ENCODE assay signal across 16 mouse cellular contexts in the genomic region with DNA sequence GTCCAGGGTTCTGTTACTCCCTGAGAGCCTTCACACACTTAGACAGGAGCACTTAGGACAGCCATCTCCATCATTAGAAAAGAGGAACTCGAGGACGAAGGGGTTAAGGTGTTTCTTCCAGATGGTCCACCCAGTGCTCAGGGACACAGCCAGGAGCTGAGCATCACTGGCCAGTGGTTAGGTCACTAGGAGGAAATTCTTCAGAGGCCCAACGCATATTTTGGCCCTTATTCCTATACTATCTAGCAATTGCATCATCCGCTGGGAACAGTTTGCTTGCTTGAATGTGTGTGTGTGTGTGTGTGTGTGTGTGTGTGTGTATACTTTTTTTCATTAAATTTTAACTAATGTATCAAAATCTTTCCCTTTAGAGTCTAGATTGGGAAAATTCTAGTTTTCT. TPM values are rescaled to one million over a fixed set of nuclear protein-coding genes. Genes with fewer than 3 reads are reported as not detected.
DNase-seq lines count a peak whose midpoint lies in the region; ATAC-seq and TF ChIP-seq lines count a peak whose summit lies in the region.
"Had no signal": no experiment of that assay in that cellular context is flagged by ENCODE, and none has a peak within 500 bp of the region (broad histone marks: within the 10 kb centered on the region; RNA-seq: fewer than 3 reads in every experiment).

No protein-coding gene starts in this region.

- peak; percentile 44 for DNase-seq in lung, embryonic 14.5 days
- no peak for DNase-seq in lung, adult 2 months
- DNase-seq in NIH3T3 (ENCODE audit: low read depth) = peak; percentile 84
- no peak for DNase-seq in adrenal gland, adult (ENCODE audit: inconsistent age in 2 of 2, low spot score in 1 of 2)
- no peak for DNase-seq in layer of hippocampus, postnatal 10 days (ENCODE audit: low spot score in 2 of 2)
- DNase-seq: cerebellum, adult 18-20 months; kidney, adult 11 months; kidney, postnatal 10 days had no signal

- H3K4me3 ChIP-seq in lung, embryonic 14.5 days (ENCODE audit: low read depth, low read length) = no peak overlapping the region
- H3K4me3 ChIP-seq in lung, adult 2 months (replicated peaks; ENCODE audit: extremely low read depth, low read depth, low read length) = no peak overlapping the region
- no peak overlapping the region for H3K4me3 ChIP-seq in heart, embryonic 16.5 days (ENCODE audit: low read length)
- no peak overlapping the region for H3K4me3 ChIP-seq in myocyte
- H3K4me3 ChIP-seq: embryonic facial prominence, embryonic 13.5 days; forebrain, embryonic 10.5 days; limb, embryonic 13.5 days; midbrain, embryonic 12.5 days had no signal

- no peaks in the 10 kb centered on the region for H3K27me3 ChIP-seq in lung, embryonic 14.5 days (ENCODE audit: insufficient read depth, low read length)
- no peaks in the 10 kb centered on the region for H3K27me3 ChIP-seq in heart, embryonic 16.5 days (ENCODE audit: control insufficient read depth, insufficient read depth, low read length)
- H3K27me3 ChIP-seq in myocyte (ENCODE audit: control insufficient read depth, insufficient read depth, insufficient read length) = no peaks in the 10 kb centered on the region
- H3K27me3 ChIP-seq: embryonic facial prominence, embryonic 13.5 days; midbrain, embryonic 12.5 days; Patski had no signal

- H3K27ac ChIP-seq in lung, embryonic 14.5 days (ENCODE audit: low read depth) = no peak overlapping the region
- no peak overlapping the region; the same call in 1 of the 2 replicates for H3K27ac ChIP-seq in heart, embryonic 16.5 days (ENCODE audit: low read length)
- H3K27ac ChIP-seq: embryonic facial prominence, embryonic 13.5 days; forebrain, embryonic 10.5 days; limb, embryonic 13.5 days; midbrain, embryonic 12.5 days had no signal

- ATAC-seq in lung, embryonic 14.5 days (ENCODE audit: insufficient read depth) = 0 out of 2 replicates have a peak, but pooled peaks have one; percentile 33
- ATAC-seq in heart, embryonic 16.5 days (replicated peaks; ENCODE audit: extremely low read depth, insufficient read depth, low FRiP score) = peak; percentile 49; the same call in 1 of the 2 replicates
- ATAC-seq: hindbrain, embryonic 16.5 days; Patski had no signal

- no peaks in the 10 kb centered on the region for H3K9me3 ChIP-seq in lung, embryonic 14.5 days (ENCODE audit: low read depth, low read length)
- no peaks in the 10 kb centered on the region for H3K9me3 ChIP-seq in heart, embryonic 16.5 days (replicated peaks; ENCODE audit: control insufficient read depth, low read length)
- H3K9me3 ChIP-seq: embryonic facial prominence, embryonic 13.5 days; forebrain, embryonic 10.5 days; limb, embryonic 13.5 days; midbrain, embryonic 12.5 days had no signal

- no peaks in the 10 kb centered on the region for H3K36me3 ChIP-seq in lung, embryonic 14.5 days (ENCODE audit: insufficient read depth)
- H3K36me3 ChIP-seq in heart, embryonic 16.5 days (ENCODE audit: control insufficient read depth, insufficient read depth) = no peaks in the 10 kb centered on the region
- no peaks in the 10 kb centered on the region for H3K36me3 ChIP-seq in myocyte (ENCODE audit: control insufficient read depth, insufficient read depth)
- H3K36me3 ChIP-seq: embryonic facial prominence, embryonic 13.5 days; forebrain, embryonic 10.5 days; limb, embryonic 13.5 days; midbrain, embryonic 12.5 days had no signal

- no peaks in the 10 kb centered on the region for H3K79me2 ChIP-seq in myocyte (ENCODE audit: control insufficient read depth, insufficient read depth)

- 74% methylated on average over 4 of the region's 4 CpGs for WGBS in lung, embryonic 14.5 days
- 58% methylated on average over 4 of the region's 4 CpGs for WGBS in lung, adult 2 months
- 60% methylated on average over 4 of the region's 4 CpGs for WGBS in heart, embryonic 16.5 days

- no peaks in the 10 kb centered on the region for H3K4me1 ChIP-seq in lung, embryonic 14.5 days (ENCODE audit: insufficient read depth)
- H3K4me1 ChIP-seq in lung, adult 2 months (ENCODE audit: control insufficient read depth, insufficient read depth, low read length) = no peaks in the 10 kb centered on the region
- H3K4me1 ChIP-seq in heart, embryonic 16.5 days (ENCODE audit: control insufficient read depth, insufficient read depth, low read length) = no peaks in the 10 kb centered on the region
- H3K4me1 ChIP-seq: embryonic facial prominence, embryonic 13.5 days; forebrain, embryonic 10.5 days; midbrain, embryonic 12.5 days had no signal

- no peak overlapping the region for H3K9ac ChIP-seq in lung, embryonic 14.5 days
- H3K9ac ChIP-seq in heart, embryonic 16.5 days (ENCODE audit: low read length) = no peak overlapping the region
- H3K9ac ChIP-seq: embryonic facial prominence, embryonic 13.5 days; limb, embryonic 13.5 days; midbrain, embryonic 12.5 days had no signal

- no peak for TF ChIP-seq CTCF in lung, embryonic 14.5 days (IDR thresholded peaks at IDR 0.05; ENCODE audit: low read depth)
- TF ChIP-seq CTCF in lung, adult 2 months (IDR thresholded peaks at IDR 0.05; ENCODE audit: insufficient read depth, low read length) = no peak

- H3K4me2 ChIP-seq in lung, embryonic 14.5 days = no peak overlapping the region
- H3K4me2 ChIP-seq in heart, embryonic 16.5 days (ENCODE audit: low read depth, low read length) = no peak overlapping the region
- peak overlapping the region; percentile 3 for H3K4me2 ChIP-seq in myocyte (ENCODE audit: low read depth)
- H3K4me2 ChIP-seq: embryonic facial prominence, embryonic 13.5 days; limb, embryonic 13.5 days; midbrain, embryonic 12.5 days had no signal

- no peak for TF ChIP-seq POLR2A in lung, adult 2 months (IDR thresholded peaks at IDR 0.05; ENCODE audit: borderline replicate concordance, extremely low read depth, low read depth, low read length)
- no peak for TF ChIP-seq POLR2A in myocyte (IDR thresholded peaks at IDR 0.05; ENCODE audit: insufficient read length, low read depth)

- H3ac ChIP-seq in myocyte (ENCODE audit: control insufficient read depth, insufficient read length) = no peak overlapping the region

TF ChIP-seq in myocyte, 11 proteins besides CTCF, POLR2A, EP300 and RAD21:
- TF ChIP-seq TCF3 (IDR thresholded peaks at IDR 0.05; ENCODE audit: insufficient read length, low read depth) (no peak), CEBPB (IDR thresholded peaks at IDR 0.05; ENCODE audit: insufficient read depth, poor library complexity, severe bottlenecking) (peak; percentile 93), USF1 (IDR thresholded peaks at IDR 0.05; ENCODE audit: low read depth) (no peak), MYOG (IDR thresholded peaks at IDR 0.05; ENCODE audit: control insufficient read depth in 1 of 3, insufficient read depth in 1 of 3, insufficient read length in 2 of 3, low read depth in 2 of 3) (peak in 1 of 3 experiments; percentile 16)
TF ChIP-seq in myocyte: peak in this region for 2.

RNA-seq across cellular contexts. Expression of gene Rbpj, which starts 45.5 kb away (rescaled TPM):
- polyA plus RNA-seq in lung, embryonic 14.5 days (2014; fragmentation: Nextera tagmentation; extraction: Ambion mirVana) = 49.8 and 53.5 TPM in 2 replicates
- 15.2 and 17.5 TPM in 2 replicates for polyA plus RNA-seq in lung, adult 2 months (2012; rRNA removed)
- polyA plus RNA-seq in heart, embryonic 16.5 days (2015; fragmentation: Nextera tagmentation; extraction: Ambion mirVana) = 20.3 and 20.5 TPM in 2 replicates
- polyA plus RNA-seq in myocyte (2012; fragmentation: generic; extraction: Trizol) = 16.0 TPM
- 10 to 100 TPM; 20.3 to 25.8 TPM for total RNA-seq in layer of hippocampus, postnatal 10 days (2021)

Comparison
In these comparisons a context has a peak if more than half of its experiments do, and no peak if none do; other contexts are left out.
1. DNase-seq: peak in lung, embryonic 14.5 days (single experiment) and NIH3T3 (single experiment); none in lung, adult 2 months (single experiment), adrenal gland, adult (0 of 2) and layer of hippocampus, postnatal 10 days (0 of 2).